Comparison of ENCODE assay signal across 9 mouse cellular contexts in genomic region chr4:139598950-139599518, GRCm38 (mm10). TPM values are rescaled to one million over a fixed set of nuclear protein-coding genes. Genes with fewer than 3 reads are reported as not detected.
DNase-seq lines count a peak whose midpoint lies in the region; ATAC-seq and TF ChIP-seq lines count a peak whose summit lies in the region.
"Had no signal": no experiment of that assay in that cellular context is flagged by ENCODE, and none has a peak within 500 bp of the region (broad histone marks: within the 10 kb centered on the region; RNA-seq: fewer than 3 reads in every experiment).

No protein-coding gene starts in this region.

- 0 out of 2 replicates have a peak overlapping the region, but pooled peaks have one; percentile 2 for H3K4me3 ChIP-seq in forebrain, postnatal 0 days (ENCODE audit: low read depth, low read length)

- ATAC-seq in CD4-positive, CD25-positive, alpha-beta regulatory T cell, adult 4 months = peak; percentile 83
- ATAC-seq in forebrain, postnatal 0 days = peak; percentile 62

- intact Hi-C loops in heart, postnatal 25 days (cut with DNase I) = loop anchor here (2.0 kb wide), 1 partner anchor 18 kb away; no protein-coding TSS in a partner anchor

- TF ChIP-seq CTCF in forebrain, postnatal 0 days (IDR thresholded peaks at IDR 0.05; ENCODE audit: low read depth) = no peak

- H3K9me3 ChIP-seq in forebrain, postnatal 0 days (ENCODE audit: low read length) = no peaks in the 10 kb centered on the region

- H3K36me3 ChIP-seq in forebrain, postnatal 0 days (ENCODE audit: insufficient read depth) = no peaks in the 10 kb centered on the region

- 0 out of 2 replicates have a peak overlapping the region, but pooled peaks have one; percentile 10 for H3K9ac ChIP-seq in forebrain, postnatal 0 days

- H3K4me1 ChIP-seq in forebrain, postnatal 0 days (ENCODE audit: insufficient read depth) = peaks cover 9% of the 10 kb centered on the region; the same call in 1 of the 2 replicates

- no peaks in the 10 kb centered on the region for H3K27me3 ChIP-seq in forebrain, postnatal 0 days (ENCODE audit: insufficient read depth, low read length)

- H3K27ac ChIP-seq in forebrain, postnatal 0 days (ENCODE audit: low read depth, low read length) = peak overlapping the region; percentile 31; the same call in 1 of the 2 replicates

- WGBS in forebrain, postnatal 0 days = 4% methylated on average over 12 of the region's 12 CpGs

- peak; percentile 95 to 97 for DNase-seq in adrenal gland, postnatal 36 days
- DNase-seq in forebrain, postnatal 0 days = peak; percentile 61
- peak; percentile 83 for DNase-seq in heart, postnatal 25 days (ENCODE audit: low spot score)
- DNase-seq in kidney, postnatal 4 days = peak; percentile 96 to 98
- peak; percentile 94 for DNase-seq in lung, postnatal 14 days
- DNase-seq in retina, embryonic 14.5 days (ENCODE audit: low spot score) = peak; percentile 47
- peak; percentile 49 for DNase-seq in urinary bladder, adult 2 months (ENCODE audit: low spot score)

- H3K4me2 ChIP-seq in forebrain, postnatal 0 days (ENCODE audit: low read depth) = peak overlapping the region; percentile 30

RNA-seq across cellular contexts. Expression of gene Gm21969, which starts 4.0 kb away (rescaled TPM):
- not detected for polyA plus RNA-seq in CD4-positive, CD25-positive, alpha-beta regulatory T cell, adult 4 months (2017; shearing (Covaris generic))
- total RNA-seq in adrenal gland, postnatal 36 days (2021) = not detected
- 0.08 TPM in 1 of 2 replicates, not detected in the other for total RNA-seq in forebrain, postnatal 0 days (2014; rRNA removed)
- polyA plus RNA-seq in forebrain, postnatal 0 days (2015; fragmentation: Nextera tagmentation; extraction: Ambion mirVana) = not detected in 2 replicates
- not detected for total RNA-seq in heart, postnatal 25 days (2021)
- 0.04 TPM in 1 of 2 replicates, not detected in the other for polyA plus RNA-seq in urinary bladder, adult 2 months (2012; rRNA removed)
- polyA plus RNA-seq: large intestine, adult 2 months had no signal

RNA-seq across cellular contexts. Expression of gene Aldh4a1, which starts 23.6 kb away (rescaled TPM):
- 10 to 100 TPM; 11.0 to 22.4 TPM for polyA plus RNA-seq in CD4-positive, CD25-positive, alpha-beta regulatory T cell, adult 4 months (2017; shearing (Covaris generic))
- total RNA-seq in adrenal gland, postnatal 36 days (2021) = 100 to 1,000 TPM in 1 of 2 experiments, 10 to 100 TPM in 1; 57.8 to 136 TPM
- total RNA-seq in forebrain, postnatal 0 days (2014; rRNA removed) = 27.7 and 29.1 TPM in 2 replicates
- 19.3 and 25.7 TPM in 2 replicates for polyA plus RNA-seq in forebrain, postnatal 0 days (2015; fragmentation: Nextera tagmentation; extraction: Ambion mirVana)
- total RNA-seq in heart, postnatal 25 days (2021) = 10 to 100 TPM; 64.1 to 68.5 TPM
- polyA plus RNA-seq in urinary bladder, adult 2 months (2012; rRNA removed) = 26.5 and 33.0 TPM in 2 replicates

RNA-seq across cellular contexts. Expression of gene Tas1r2, which starts 54.3 kb away (rescaled TPM):
- not detected for polyA plus RNA-seq in CD4-positive, CD25-positive, alpha-beta regulatory T cell, adult 4 months (2017; shearing (Covaris generic))
- not detected for total RNA-seq in adrenal gland, postnatal 36 days (2021)
- total RNA-seq in forebrain, postnatal 0 days (2014; rRNA removed) = 0.05 TPM in 1 of 2 replicates, not detected in the other
- not detected in 2 replicates for polyA plus RNA-seq in forebrain, postnatal 0 days (2015; fragmentation: Nextera tagmentation; extraction: Ambion mirVana)
- total RNA-seq in heart, postnatal 25 days (2021) = not detected
- polyA plus RNA-seq in urinary bladder, adult 2 months (2012; rRNA removed) = not detected in 2 replicates
- polyA plus RNA-seq: large intestine, adult 2 months had no signal

Comparison
In these comparisons a context has a peak if more than half of its experiments do, and no peak if none do; other contexts are left out.
1. Peak in every context shown above with its lines: DNase-seq, ATAC-seq, H3K4me3 ChIP-seq and H3K27ac ChIP-seq.
2. DNase-seq: peak in every context shown above with its lines; median percentile 97 in kidney, postnatal 4 days; 96 in adrenal gland, postnatal 36 days; 94 in lung, postnatal 14 days; 83 in heart, postnatal 25 days; 61 in forebrain, postnatal 0 days; 49 in urinary bladder, adult 2 months; 47 in retina, embryonic 14.5 days.